Mouse (Mus musculus) megakaryocyte, embryonic 14.5 days (primary cell): ENCODE data around the gene Ctnna3.

ENCODE experiments used
- FLI1 ChIP-seq: IDR thresholded peaks from 2 replicates; pipeline ENCODE4 v1.6.1; 2012; ENCODE audit warnings: low read length, inconsistent platforms, mixed read lengths
- GATA1 ChIP-seq: IDR thresholded peaks from 3 replicates; pipeline ENCODE4 v1.6.1; 2012; ENCODE audit warnings: mixed read lengths, low read length, inconsistent platforms, borderline replicate concordance

- TF ChIP-seq GATA1 (no peak), FLI1 (no peak)
Observed at GRCm38 (mm10) chr10:64992871-64993270, 1563.0 kb downstream of the Ctnna3 start.
